Mouse (Mus musculus) E14TG2a.4 (cell line): ENCODE measurements at regions not wholly inside any gene's neighbourhood (a gene's known extent, or its start where the extent isn't known, plus 50 kb on each side); places are given as distances from the start of the nearest gene placed in this dataset.

Experiments used
- H3K27me3 ChIP-seq: 2 replicates; pipeline ENCODE4 v1.6.1; 2014; ENCODE audit warnings: low read length, control low read depth; ENCODE audit not compliant: insufficient read depth
- H3K36me3 ChIP-seq: 2 replicates; pipeline ENCODE4 v1.6.1; 2014; ENCODE audit warnings: low read length, control low read depth; ENCODE audit not compliant: insufficient read depth
- H3K4me1 ChIP-seq: replicated peaks from 2 replicates; pipeline ENCODE4 v1.6.1; 2014; ENCODE audit warnings: low read depth, low read length, control low read depth
- H3K4me3 ChIP-seq: replicated peaks from 2 replicates; pipeline ENCODE4 v1.5.1; 2014; ENCODE audit warnings: mild to moderate bottlenecking, low read length
- H3K9me3 ChIP-seq: 2 replicates; pipeline ENCODE4 v1.6.1; 2014; ENCODE audit warnings: low read length, control low read depth
- CTCF ChIP-seq: conservative IDR thresholded peaks from 2 replicates; pipeline ENCODE4 v1.5.1; 2014; ENCODE audit warnings: low read length
- NANOG ChIP-seq: IDR thresholded peaks from 2 replicates; pipeline ENCODE4 v1.6.1; 2014; ENCODE audit warnings: borderline replicate concordance, low read length, mixed read lengths
- POU5F1 ChIP-seq: IDR thresholded peaks from 2 replicates; pipeline ENCODE4 v1.6.1; 2014; ENCODE audit warnings: low read length, borderline replicate concordance

- Histone ChIP-seq H3K36me3 (no peaks in the 10 kb centered on the region), H3K4me3 (no peak overlapping the region)
- TF ChIP-seq POU5F1 (no peak), CTCF (no peak), NANOG (no peak)
Measured at GRCm38 (mm10) chr2:169351547-169351946, 236.0 kb downstream of the Gm11011 start.

GRCm38 (mm10) chr2:169346107-169346506 lies 241.4 kb downstream of the Gm11011 start:
- H3K4me1 ChIP-seq = no peaks in the 10 kb centered on the region
- H3K36me3 ChIP-seq = no peaks in the 10 kb centered on the region
- H3K4me3 ChIP-seq = no peak overlapping the region
- no peaks in the 10 kb centered on the region for H3K27me3 ChIP-seq
- TF ChIP-seq CTCF = no peak
- no peak for TF ChIP-seq POU5F1
- no peak for TF ChIP-seq NANOG
- H3K9me3 ChIP-seq = peaks cover 26% of the 10 kb centered on the region

More at GRCm38 (mm10) chr2:169351547-169351946, 236.0 kb downstream of the Gm11011 start:
- Histone ChIP-seq H3K4me1 (no peaks in the 10 kb centered on the region), H3K9me3 (peaks cover 26% of the 10 kb centered on the region), H3K27me3 (no peaks in the 10 kb centered on the region; the same call in 1 of the 2 replicates)

- Histone ChIP-seq H3K4me1 (peaks cover 15% of the 10 kb centered on the region), H3K27me3 (peaks cover 5% of the 10 kb centered on the region; the same call in 1 of the 2 replicates), H3K36me3 (no peaks in the 10 kb centered on the region), H3K9me3 (no peaks in the 10 kb centered on the region), H3K4me3 (no peak overlapping the region)
- TF ChIP-seq NANOG (no peak), POU5F1 (no peak), CTCF (no peak)
Measured at GRCm38 (mm10) chr2:169319521-169319920, 268.0 kb downstream of the Gm11011 start.

DNA sequence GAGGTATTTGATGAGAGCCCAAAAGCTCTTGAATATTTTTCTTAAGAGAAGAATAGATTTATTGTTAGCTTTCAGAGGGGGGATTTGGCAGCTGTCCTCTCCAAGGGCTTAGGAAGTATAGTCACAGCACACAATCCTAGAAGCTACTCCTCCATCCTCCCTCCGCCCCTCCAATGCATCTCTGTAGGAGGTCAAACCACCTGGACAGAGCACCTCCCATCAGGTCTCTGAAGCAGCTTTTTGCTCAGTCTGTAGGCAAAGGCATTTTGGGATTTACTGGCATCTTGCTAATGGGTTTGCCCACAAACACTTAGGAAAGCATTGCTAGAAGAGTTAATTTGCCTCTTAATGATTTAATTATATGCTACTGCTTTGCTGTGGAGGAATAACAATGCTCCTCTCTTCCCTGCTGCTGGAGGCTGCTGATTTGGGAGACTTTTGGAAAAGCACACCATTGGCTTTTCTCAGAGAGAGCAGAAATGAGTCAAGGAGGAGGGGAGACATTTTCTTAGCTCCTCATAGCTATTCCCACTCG lies 273.1 kb downstream of the Gm11011 start:
- TF ChIP-seq POU5F1 (no peak), NANOG (0 out of 2 replicates have a peak, but pooled peaks have one; percentile 28)
- peak overlapping the region; percentile 37; the same call in 1 of the 2 replicates for H3K4me3 ChIP-seq
- H3K4me1 ChIP-seq = peaks cover 51% of the 10 kb centered on the region
- no peaks in the 10 kb centered on the region for H3K36me3 ChIP-seq
- H3K9me3 ChIP-seq = no peaks in the 10 kb centered on the region
- no peaks in the 10 kb centered on the region for H3K27me3 ChIP-seq

GRCm38 (mm10) chr2:169311821-169312220 lies 275.7 kb downstream of the Gm11011 start:
- no peak for TF ChIP-seq POU5F1
- no peak for TF ChIP-seq CTCF
- TF ChIP-seq NANOG = peak; percentile 69
- H3K27me3 ChIP-seq = no peaks in the 10 kb centered on the region

DNA sequence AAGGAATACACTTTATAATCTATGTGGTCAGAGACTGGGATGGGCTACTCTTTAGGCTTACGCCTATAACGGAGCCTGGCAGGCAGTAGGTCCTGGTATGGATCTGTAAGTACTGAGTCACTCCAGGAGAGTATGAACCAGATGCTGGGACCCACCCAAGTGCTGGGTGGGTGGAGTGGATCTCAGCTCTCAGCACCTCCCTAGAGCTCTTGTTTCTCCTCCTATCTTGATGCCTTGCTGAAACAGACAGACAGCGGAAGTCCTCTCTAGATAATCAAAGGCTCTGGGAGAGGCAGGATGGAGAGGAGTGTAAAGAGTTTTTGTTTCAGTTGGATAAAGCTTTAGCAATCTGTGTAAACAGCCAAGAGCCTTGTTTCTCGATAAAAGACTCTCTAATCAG lies 276.2 kb downstream of the Gm11011 start:
- Histone ChIP-seq H3K4me3 (peak overlapping the region; percentile 26; the same call in 1 of the 2 replicates), H3K36me3 (no peaks in the 10 kb centered on the region), H3K27me3 (no peaks in the 10 kb centered on the region), H3K4me1 (peaks cover 51% of the 10 kb centered on the region), H3K9me3 (no peaks in the 10 kb centered on the region)
- TF ChIP-seq NANOG (no peak), POU5F1 (no peak)

More at GRCm38 (mm10) chr2:169311821-169312220, 275.7 kb downstream of the Gm11011 start:
- Histone ChIP-seq H3K4me1 (peaks cover 51% of the 10 kb centered on the region), H3K36me3 (no peaks in the 10 kb centered on the region), H3K9me3 (no peaks in the 10 kb centered on the region), H3K4me3 (peak overlapping the region; percentile 26; the same call in 1 of the 2 replicates)

GRCm38 (mm10) chr2:169304360-169304759 lies 283.2 kb downstream of the Gm11011 start:
- Histone ChIP-seq H3K27me3 (peaks cover 17% of the 10 kb centered on the region), H3K4me3 (peak overlapping the region; percentile 62), H3K4me1 (peaks cover 23% of the 10 kb centered on the region), H3K9me3 (no peaks in the 10 kb centered on the region), H3K36me3 (no peaks in the 10 kb centered on the region)
- TF ChIP-seq POU5F1 (no peak), CTCF (peak; percentile 56), NANOG (no peak)

DNA sequence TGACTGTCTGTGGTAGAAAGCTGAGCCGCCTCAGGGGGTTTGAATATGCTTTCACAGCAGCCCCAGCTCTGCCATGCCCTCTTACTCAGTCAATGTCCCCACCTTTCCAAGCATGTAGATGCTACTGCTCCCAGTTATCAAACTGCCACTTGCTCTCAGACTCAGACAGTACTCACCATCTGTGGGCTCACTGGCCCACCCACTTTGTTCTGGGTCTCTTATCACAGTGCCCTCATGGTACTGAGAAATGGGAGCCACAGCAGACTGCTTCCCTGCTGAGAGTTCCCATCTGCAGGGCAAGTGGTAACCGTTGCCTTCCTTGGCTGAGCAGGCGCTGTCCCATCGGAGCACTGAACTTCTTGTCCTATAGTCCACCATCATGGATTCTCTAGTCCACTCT lies 286.6 kb downstream of the Gm11011 start:
- H3K36me3 ChIP-seq = no peaks in the 10 kb centered on the region
- H3K4me1 ChIP-seq = peaks cover 33% of the 10 kb centered on the region
- TF ChIP-seq NANOG (no peak), POU5F1 (no peak), CTCF (no peak)
- peaks cover 45% of the 10 kb centered on the region for H3K27me3 ChIP-seq
- peaks cover 6% of the 10 kb centered on the region for H3K9me3 ChIP-seq
- H3K4me3 ChIP-seq = no peak overlapping the region

DNA sequence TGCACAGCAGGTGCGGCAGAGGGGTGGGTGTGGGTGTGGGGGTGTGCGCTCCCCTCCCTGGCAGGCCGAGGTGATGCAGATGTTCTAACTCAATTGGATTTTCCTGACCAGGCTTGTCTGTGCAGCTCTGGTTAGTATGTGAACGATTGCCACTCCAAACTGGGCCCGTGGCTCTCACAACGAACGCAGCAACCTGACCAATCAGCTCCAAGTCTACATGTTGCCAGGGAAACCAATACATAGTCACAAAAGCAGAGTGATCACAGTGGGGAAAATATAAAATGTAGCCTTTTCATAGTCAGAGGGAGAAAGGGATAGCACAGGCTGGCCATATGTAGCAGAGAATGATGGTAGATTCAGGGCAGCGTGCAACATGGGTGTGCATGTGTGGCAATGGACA lies 287.1 kb downstream of the Gm11011 start:
- H3K27me3 ChIP-seq = peaks cover 50% of the 10 kb centered on the region
- TF ChIP-seq NANOG (no peak), CTCF (no peak), POU5F1 (no peak)
- H3K36me3 ChIP-seq = no peaks in the 10 kb centered on the region
- H3K4me3 ChIP-seq = no peak overlapping the region
- H3K4me1 ChIP-seq = peaks cover 33% of the 10 kb centered on the region
- H3K9me3 ChIP-seq = peaks cover 6% of the 10 kb centered on the region
